Mouse (Mus musculus): ENCODE data around the gene Cntrl. TPM values are rescaled to one million over a fixed set of nuclear protein-coding genes. Genes with fewer than 3 reads are reported as not detected.

Cntrl gene
- total and polyA plus RNA-seq, 3 experiments, result 13.7 to 93.5 (median 70.5) TPM

- H3K4me3 ChIP-seq (ENCODE audit: low read depth, low read length), result no peak overlapping the region
- no peaks in the 10 kb centered on the region for H3K27me3 ChIP-seq (ENCODE audit: insufficient read depth, low read length)
- H3K36me3 ChIP-seq (replicated peaks), result peaks cover 92% of the 10 kb centered on the region
- ATAC-seq (ENCODE audit: extremely low read depth, insufficient number of reproducible peaks, low FRiP score, poor library complexity, severe bottlenecking), result no peak
- TF ChIP-seq CTCF (IDR thresholded peaks at IDR 0.05; ENCODE audit: low read depth, low read length), result no peak
- TF ChIP-seq TAL1 (conservative IDR thresholded peaks at IDR 0.05; ENCODE audit: low read depth, low read length), result no peak
- no peak for TF ChIP-seq POLR2AphosphoS5 (IDR thresholded peaks at IDR 0.05; ENCODE audit: insufficient replicate concordance, low read depth, low read length)
- TF ChIP-seq GATA1 (IDR thresholded peaks at IDR 0.05; ENCODE audit: borderline replicate concordance, low read length), result no peak
- no peak for TF ChIP-seq GATA2 (IDR thresholded peaks at IDR 0.05; ENCODE audit: borderline replicate concordance, low read depth, low read length)
- DNase-seq (ENCODE audit: low spot score), result no peak
- peaks cover 12% of the 10 kb centered on the region for H3K4me1 ChIP-seq (ENCODE audit: insufficient read depth, low read depth, low read length)
- H3K9me3 ChIP-seq (replicated peaks), result no peaks in the 10 kb centered on the region
These were observed 68.9 kb downstream of the Cntrl start for GRCm38 (mm10) chr2:35178153-35178552.

GRCm38 (mm10) chr2:35183115-35183673 lies 73.9 kb downstream of the Cntrl start:
- no peak for DNase-seq (ENCODE audit: low spot score)
- Histone ChIP-seq H3K36me3 (replicated peaks) (peaks cover 85% of the 10 kb centered on the region), H3K4me3 (ENCODE audit: low read depth, low read length) (no peak overlapping the region), H3K9me3 (replicated peaks) (no peaks in the 10 kb centered on the region), H3K4me1 (ENCODE audit: insufficient read depth, low read depth, low read length) (peaks cover 5% of the 10 kb centered on the region), H3K27me3 (ENCODE audit: insufficient read depth, low read length) (no peaks in the 10 kb centered on the region)
- no peak for ATAC-seq (ENCODE audit: extremely low read depth, insufficient number of reproducible peaks, low FRiP score, poor library complexity, severe bottlenecking)
- TF ChIP-seq CTCF (IDR thresholded peaks at IDR 0.05; ENCODE audit: low read depth, low read length), result no peak

- DNase-seq (ENCODE audit: low spot score) (no peak), ATAC-seq (ENCODE audit: extremely low read depth, insufficient number of reproducible peaks, low FRiP score, poor library complexity, severe bottlenecking) (no peak)
- TF ChIP-seq GATA1 (IDR thresholded peaks at IDR 0.05; ENCODE audit: borderline replicate concordance, low read length) (no peak), POLR2AphosphoS5 (IDR thresholded peaks at IDR 0.05; ENCODE audit: insufficient replicate concordance, low read depth, low read length) (no peak), GATA2 (IDR thresholded peaks at IDR 0.05; ENCODE audit: borderline replicate concordance, low read depth, low read length) (no peak), CTCF (IDR thresholded peaks at IDR 0.05; ENCODE audit: low read depth, low read length) (no peak), TAL1 (conservative IDR thresholded peaks at IDR 0.05; ENCODE audit: low read depth, low read length) (no peak)
- no peaks in the 10 kb centered on the region for H3K9me3 ChIP-seq (replicated peaks)
- no peak overlapping the region for H3K4me3 ChIP-seq (ENCODE audit: low read depth, low read length)
- H3K4me1 ChIP-seq (ENCODE audit: insufficient read depth, low read depth, low read length), result peaks cover 5% of the 10 kb centered on the region
- no peaks in the 10 kb centered on the region for H3K27me3 ChIP-seq (ENCODE audit: insufficient read depth, low read length)
- H3K36me3 ChIP-seq (replicated peaks), result peaks cover 71% of the 10 kb centered on the region
These were observed 79.6 kb downstream of the Cntrl start for GRCm38 (mm10) chr2:35188929-35189328.

- H3K4me3 ChIP-seq (ENCODE audit: low read depth, low read length), result no peak overlapping the region
- H3K27me3 ChIP-seq (ENCODE audit: insufficient read depth, low read length), result no peaks in the 10 kb centered on the region
- H3K4me1 ChIP-seq (ENCODE audit: insufficient read depth, low read depth, low read length), result peaks cover 32% of the 10 kb centered on the region
- ATAC-seq (ENCODE audit: extremely low read depth, insufficient number of reproducible peaks, low FRiP score, poor library complexity, severe bottlenecking) (no peak), DNase-seq (ENCODE audit: low spot score) (no peak)
- TF ChIP-seq GATA2 (IDR thresholded peaks at IDR 0.05; ENCODE audit: borderline replicate concordance, low read depth, low read length) (no peak), CTCF (IDR thresholded peaks at IDR 0.05; ENCODE audit: low read depth, low read length) (no peak), TAL1 (conservative IDR thresholded peaks at IDR 0.05; ENCODE audit: low read depth, low read length) (no peak), POLR2AphosphoS5 (IDR thresholded peaks at IDR 0.05; ENCODE audit: insufficient replicate concordance, low read depth, low read length) (no peak), GATA1 (IDR thresholded peaks at IDR 0.05; ENCODE audit: borderline replicate concordance, low read length) (no peak)
- peaks cover 44% of the 10 kb centered on the region for H3K36me3 ChIP-seq (replicated peaks)
- H3K9me3 ChIP-seq (replicated peaks), result no peaks in the 10 kb centered on the region
These were observed 84.7 kb downstream of the Cntrl start for GRCm38 (mm10) chr2:35193976-35194375.

GRCm38 (mm10) chr2:35195626-35196544 lies 86.6 kb downstream of the Cntrl start:
- Histone ChIP-seq H3K36me3 (replicated peaks) (peaks cover 30% of the 10 kb centered on the region), H3K4me1 (ENCODE audit: insufficient read depth, low read depth, low read length) (peaks cover 42% of the 10 kb centered on the region), H3K27me3 (ENCODE audit: insufficient read depth, low read length) (no peaks in the 10 kb centered on the region), H3K4me3 (ENCODE audit: low read depth, low read length) (peak overlapping the region; percentile 30; the same call in 1 of the 2 replicates), H3K9me3 (replicated peaks) (no peaks in the 10 kb centered on the region)
- TF ChIP-seq GATA2 (IDR thresholded peaks at IDR 0.05; ENCODE audit: borderline replicate concordance, low read depth, low read length), result no peak
- TF ChIP-seq POLR2AphosphoS5 (IDR thresholded peaks at IDR 0.05; ENCODE audit: insufficient replicate concordance, low read depth, low read length), result no peak
- TF ChIP-seq CTCF (IDR thresholded peaks at IDR 0.05; ENCODE audit: low read depth, low read length), result no peak
- TF ChIP-seq GATA1 (IDR thresholded peaks at IDR 0.05; ENCODE audit: borderline replicate concordance, low read length), result no peak
- TF ChIP-seq TAL1 (conservative IDR thresholded peaks at IDR 0.05; ENCODE audit: low read depth, low read length), result no peak
- peak; percentile 45 for DNase-seq (ENCODE audit: low spot score)
- peak; percentile 30; the same call in 1 of the 2 replicates for ATAC-seq (ENCODE audit: extremely low read depth, insufficient number of reproducible peaks, low FRiP score, poor library complexity, severe bottlenecking)

GRCm38 (mm10) chr2:35199541-35199940 lies 90.2 kb downstream of the Cntrl start:
- TF ChIP-seq CTCF (IDR thresholded peaks at IDR 0.05; ENCODE audit: low read depth, low read length), result no peak
- no peak for TF ChIP-seq GATA2 (IDR thresholded peaks at IDR 0.05; ENCODE audit: borderline replicate concordance, low read depth, low read length)
- 0 out of 2 replicates have a peak, but pooled peaks have one; percentile 13 for TF ChIP-seq TAL1 (conservative IDR thresholded peaks at IDR 0.05; ENCODE audit: low read depth, low read length)
- peaks cover 15% of the 10 kb centered on the region for H3K36me3 ChIP-seq (replicated peaks)
- H3K27me3 ChIP-seq (ENCODE audit: insufficient read depth, low read length), result no peaks in the 10 kb centered on the region
- peak overlapping the region; percentile 97 for H3K4me3 ChIP-seq (ENCODE audit: low read depth, low read length)
- DNase-seq (ENCODE audit: low spot score), result no peak
- ATAC-seq (ENCODE audit: extremely low read depth, insufficient number of reproducible peaks, low FRiP score, poor library complexity, severe bottlenecking), result no peak
- no peaks in the 10 kb centered on the region for H3K9me3 ChIP-seq (replicated peaks)
- H3K4me1 ChIP-seq (ENCODE audit: insufficient read depth, low read depth, low read length), result peaks cover 56% of the 10 kb centered on the region

All from G1E (cell line).